Mouse (Mus musculus): ENCODE results near the gene Usp49. TPM values are rescaled to one million over a fixed set of nuclear protein-coding genes. Genes with fewer than 3 reads are reported as not detected.

The Usp49 gene
- total RNA-seq, 2 experiments from 2014 or later: 26.8 to 29.2 TPM

DNA sequence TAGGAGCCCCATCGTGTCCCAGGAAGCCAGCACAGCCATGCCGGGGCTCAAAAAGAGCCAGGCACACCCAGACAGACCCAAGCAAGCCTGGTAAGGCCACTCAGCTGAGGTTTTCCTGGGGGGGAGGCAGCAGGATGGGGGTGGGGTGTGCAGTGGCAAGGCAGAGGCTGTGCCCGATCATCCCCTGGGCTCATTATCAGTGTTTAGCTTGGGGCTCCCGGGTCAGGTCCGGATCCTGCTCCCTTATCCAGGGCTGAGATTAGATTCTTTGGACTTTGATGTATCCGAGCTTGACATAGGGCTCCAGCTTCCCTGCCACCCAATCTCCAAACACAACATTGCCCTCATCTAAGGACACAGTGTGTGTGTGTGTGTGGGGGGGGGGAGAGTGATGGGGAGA, 81.4 kb downstream of the Usp49 start:
- no peak for ATAC-seq (replicated peaks; ENCODE audit: low FRiP score, poor library complexity, severe bottlenecking)

DNA sequence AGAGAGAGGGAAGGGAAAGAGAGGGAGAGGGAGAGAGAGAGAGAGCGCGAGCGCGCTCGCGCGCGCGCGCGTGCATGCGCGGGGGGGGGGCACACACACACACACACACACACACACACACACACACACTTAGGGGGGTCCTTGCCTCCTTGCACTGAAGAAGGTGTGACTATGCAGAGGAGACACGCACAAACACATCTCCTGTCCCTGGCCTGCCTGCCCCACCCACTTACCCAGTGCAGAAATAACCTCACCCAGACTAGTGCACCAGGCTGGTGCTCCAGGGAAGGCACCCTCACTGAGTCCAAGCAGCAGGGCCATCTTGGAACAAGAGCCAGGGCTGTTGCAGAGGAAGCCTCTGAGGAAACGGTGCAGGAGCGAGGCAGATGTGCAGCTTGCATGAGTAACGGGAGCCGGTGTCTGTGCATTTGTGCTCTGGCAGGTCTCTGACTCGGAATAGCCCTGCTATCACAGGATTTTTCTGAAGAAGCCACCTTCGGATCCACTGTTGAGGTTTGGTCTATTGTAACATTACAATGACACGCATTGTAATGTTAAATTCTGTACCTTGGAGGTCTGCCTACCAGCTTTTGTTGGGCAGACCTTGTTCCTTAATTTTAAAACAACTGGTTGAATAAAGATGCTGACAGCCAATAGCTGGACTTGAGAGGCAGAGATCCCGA, 82.5 kb downstream of the Usp49 start:
- no peak for ATAC-seq (replicated peaks; ENCODE audit: low FRiP score, poor library complexity, severe bottlenecking)

DNA sequence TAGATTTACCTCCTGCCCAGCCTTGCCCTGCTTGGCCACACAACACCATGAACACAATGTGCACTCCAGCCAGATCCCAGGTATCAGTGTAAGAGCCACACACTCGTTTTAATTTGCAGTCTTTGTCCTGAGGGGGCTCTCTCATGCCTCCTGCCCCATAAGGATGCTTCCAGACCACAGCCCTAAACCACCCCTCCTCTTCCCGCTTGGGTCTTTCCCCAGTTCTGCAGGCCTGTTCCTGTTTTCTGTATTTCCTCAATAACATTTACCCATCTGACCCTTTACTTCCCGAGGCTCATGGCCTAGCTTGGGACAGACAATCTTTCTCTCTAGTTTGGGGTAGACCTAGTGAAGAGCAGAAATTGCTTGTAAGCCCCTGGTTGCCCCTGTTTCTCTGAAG, 84.5 kb downstream of the Usp49 start:
- ATAC-seq (replicated peaks; ENCODE audit: low FRiP score, poor library complexity, severe bottlenecking): no peak

DNA sequence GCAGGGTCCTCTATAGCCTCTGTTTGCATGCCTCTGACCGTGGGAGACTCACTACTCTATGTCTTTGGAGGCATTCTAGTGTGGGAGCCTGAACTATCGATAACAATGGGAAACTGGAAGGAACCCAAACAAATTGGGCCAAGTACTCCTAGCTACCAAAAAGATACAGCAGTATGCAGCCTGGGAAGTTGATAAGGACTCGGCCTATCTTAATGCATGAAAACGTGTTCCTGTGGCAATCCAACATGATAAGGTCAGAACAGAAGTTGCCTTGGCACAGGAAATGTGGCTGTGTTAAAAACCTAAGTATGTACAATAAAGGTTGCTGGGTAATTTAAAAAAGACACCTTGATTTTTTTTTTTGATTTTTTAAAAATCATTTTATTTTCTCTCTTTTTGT, 90.7 kb downstream of the Usp49 start:
- no peak for ATAC-seq (replicated peaks; ENCODE audit: low FRiP score, poor library complexity, severe bottlenecking)

DNA sequence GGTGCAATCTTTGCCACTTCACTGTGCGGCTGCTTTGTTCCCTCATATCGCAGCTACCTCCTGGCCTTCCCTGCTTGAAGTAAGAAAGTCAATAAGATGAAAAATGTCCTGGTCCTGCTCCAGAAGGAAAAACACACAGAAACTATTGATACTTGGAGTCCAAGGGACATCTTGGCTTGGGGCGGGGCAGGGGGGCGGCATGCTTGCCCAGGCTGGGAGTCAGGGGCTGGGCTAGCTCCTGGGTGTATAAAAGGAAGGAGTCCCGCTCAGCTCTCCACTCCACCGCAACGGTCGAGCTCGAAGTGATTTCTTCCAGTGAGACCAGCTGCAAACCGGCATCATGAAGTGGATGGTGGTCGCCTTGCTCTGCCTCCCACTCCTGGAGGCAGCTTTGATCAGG, 96.1 kb downstream of the Usp49 start, which contains the start of gene Pgc:
TSS of gene Pgc (plus strand) at position 277 of the 400 bp plus-strand sequence.
- no peak for ATAC-seq (replicated peaks; ENCODE audit: low FRiP score, poor library complexity, severe bottlenecking)

DNA sequence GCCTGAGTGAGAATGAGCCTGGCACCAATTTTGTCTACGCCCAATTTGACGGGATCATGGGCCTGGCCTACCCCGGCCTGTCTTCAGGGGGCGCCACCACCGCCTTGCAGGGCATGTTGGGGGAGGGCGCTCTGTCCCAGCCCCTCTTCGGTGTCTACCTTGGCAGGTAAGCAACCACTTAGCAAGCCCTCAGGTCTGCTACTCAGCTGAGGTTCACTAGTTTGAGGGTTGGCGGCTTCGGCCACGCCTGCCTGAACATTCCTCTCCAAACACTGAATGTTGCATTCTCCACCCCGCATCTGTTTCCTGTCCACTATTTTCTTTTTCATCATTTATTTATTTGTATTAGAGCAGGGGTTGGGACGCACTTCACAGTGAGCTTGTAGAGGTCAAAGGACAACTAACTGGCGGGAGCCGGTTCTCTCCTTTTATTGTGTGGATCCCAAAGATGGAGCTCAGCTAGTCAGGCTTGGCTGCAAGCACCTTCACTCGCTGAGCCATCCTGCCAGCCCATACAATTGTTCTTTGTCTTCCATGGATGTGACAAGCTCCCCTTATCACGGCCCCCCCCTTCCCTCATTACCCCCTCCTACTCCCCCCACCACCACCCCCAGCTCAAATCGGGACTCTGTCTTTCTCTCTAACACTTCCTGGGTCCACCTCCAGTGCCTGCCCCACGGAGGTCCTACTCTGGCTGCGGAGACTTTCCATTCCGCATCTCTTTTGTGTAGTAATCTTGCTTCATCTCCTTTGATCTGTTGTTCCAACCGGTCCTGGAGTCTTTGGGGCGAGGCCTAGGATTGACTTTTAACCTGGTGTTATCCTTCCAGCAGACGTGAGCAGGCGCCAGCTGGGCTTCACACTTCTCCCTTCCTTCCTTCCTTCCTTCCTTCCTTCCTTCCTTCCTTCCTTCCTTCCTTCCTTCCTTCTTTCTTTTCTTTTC, 100.4 kb downstream of the Usp49 start:
- no peak for ATAC-seq (replicated peaks; ENCODE audit: low FRiP score, poor library complexity, severe bottlenecking)

DNA sequence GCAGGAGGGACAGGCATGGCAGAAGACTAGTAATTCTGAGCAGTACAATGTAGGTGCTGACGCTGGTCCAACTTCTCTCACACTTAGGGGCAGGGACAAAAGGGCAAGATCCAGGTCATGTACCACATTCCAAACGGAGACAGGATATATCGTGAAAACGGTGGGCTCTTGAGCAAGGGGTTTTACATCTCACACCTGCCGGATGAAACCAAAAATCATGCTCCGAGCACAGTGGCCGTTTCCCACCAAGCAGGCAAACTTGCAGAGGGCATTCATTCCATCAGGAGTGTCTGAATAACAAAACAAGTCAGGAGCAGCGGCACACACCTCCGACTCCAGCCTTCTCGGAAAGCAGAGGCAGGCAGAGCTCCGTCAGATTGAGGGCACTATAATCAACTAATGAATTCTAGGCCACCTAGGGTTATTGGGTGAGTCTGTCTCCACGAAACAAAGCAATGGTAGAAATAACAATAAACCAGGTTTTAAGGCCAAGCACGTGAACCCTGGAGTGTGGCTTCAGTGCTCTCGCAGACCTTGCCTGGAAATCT, 105.1 kb downstream of the Usp49 start:
- no peak for ATAC-seq (replicated peaks; ENCODE audit: low FRiP score, poor library complexity, severe bottlenecking)

Other genes starting within 250 kb of the Usp49 start
- gene Guca1b, start 245.3 kb upstream of the Usp49 start, total RNA-seq (2015; ENCODE audit: low replicate concordance): not detected in 2 replicates
- gene Guca1b, start 245.3 kb upstream of the Usp49 start, total RNA-seq (2017; ENCODE audit: low replicate concordance): not detected in 2 replicates
- gene Guca1a, start 230.1 kb upstream of the Usp49 start, total RNA-seq (2015; ENCODE audit: low replicate concordance): 2.5 TPM in 1 of 2 replicates, not detected in the other
- gene Guca1a, start 230.1 kb upstream of the Usp49 start, total RNA-seq (2017; ENCODE audit: low replicate concordance): not detected in 2 replicates
- 1.4 TPM in 1 of 2 replicates, not detected in the other for gene AI661453, start 194.1 kb upstream of the Usp49 start, total RNA-seq (2015; ENCODE audit: low replicate concordance)
- not detected in 2 replicates for gene AI661453, start 194.1 kb upstream of the Usp49 start, total RNA-seq (2017; ENCODE audit: low replicate concordance)
- not detected in 2 replicates for gene 1700001C19Rik, start 193.3 kb upstream of the Usp49 start, total RNA-seq (2015; ENCODE audit: low replicate concordance)
- not detected in 2 replicates for gene 1700001C19Rik, start 193.3 kb upstream of the Usp49 start, total RNA-seq (2017; ENCODE audit: low replicate concordance)
- gene Taf8, start 128.4 kb upstream of the Usp49 start, total RNA-seq (2015; ENCODE audit: low replicate concordance): 35.6 and 71.4 TPM in 2 replicates
- gene Taf8, start 128.4 kb upstream of the Usp49 start, total RNA-seq (2017; ENCODE audit: low replicate concordance): 54.4 and 71.9 TPM in 2 replicates
- gene Ccnd3, start 125.6 kb upstream of the Usp49 start, total RNA-seq (2015; ENCODE audit: low replicate concordance): 360 and 366 TPM in 2 replicates
- gene Ccnd3, start 125.6 kb upstream of the Usp49 start, total RNA-seq (2017; ENCODE audit: low replicate concordance): 181 and 222 TPM in 2 replicates
- gene Bysl, start 19.2 kb upstream of the Usp49 start, total RNA-seq (2015; ENCODE audit: low replicate concordance): 5.9 and 8.3 TPM in 2 replicates
- gene Bysl, start 19.2 kb upstream of the Usp49 start, total RNA-seq (2017; ENCODE audit: low replicate concordance): 8.4 and 10.4 TPM in 2 replicates
- 28.1 and 37.8 TPM in 2 replicates for gene Med20, start 19.1 kb upstream of the Usp49 start, total RNA-seq (2015; ENCODE audit: low replicate concordance)
- 36.5 and 63.2 TPM in 2 replicates for gene Med20, start 19.1 kb upstream of the Usp49 start, total RNA-seq (2017; ENCODE audit: low replicate concordance)
- gene Gm20517, start 19.1 kb upstream of the Usp49 start, total RNA-seq (2015; ENCODE audit: low replicate concordance): 11.5 and 13.8 TPM in 2 replicates
- 9.5 and 18.9 TPM in 2 replicates for gene Gm20517, start 19.1 kb upstream of the Usp49 start, total RNA-seq (2017; ENCODE audit: low replicate concordance)
- 44.7 and 48.6 TPM in 2 replicates for gene Tomm6, start 57.7 kb downstream of the Usp49 start, total RNA-seq (2015; ENCODE audit: low replicate concordance)
- 2.1 and 3.5 TPM in 2 replicates for gene Tomm6, start 57.7 kb downstream of the Usp49 start, total RNA-seq (2017; ENCODE audit: low replicate concordance)
- not detected in 2 replicates for gene Frs3, start 58.3 kb downstream of the Usp49 start, total RNA-seq (2015; ENCODE audit: low replicate concordance)
- gene Frs3, start 58.3 kb downstream of the Usp49 start, total RNA-seq (2017; ENCODE audit: low replicate concordance): not detected in 2 replicates
- gene Gm21981, start 63.8 kb downstream of the Usp49 start, total RNA-seq (2015; ENCODE audit: low replicate concordance): not detected in 2 replicates
- gene Gm21981, start 63.8 kb downstream of the Usp49 start, total RNA-seq (2017; ENCODE audit: low replicate concordance): not detected in 2 replicates
- not detected in 2 replicates for gene Prickle4, start 64.0 kb downstream of the Usp49 start, total RNA-seq (2015; ENCODE audit: low replicate concordance)
- gene Prickle4, start 64.0 kb downstream of the Usp49 start, total RNA-seq (2017; ENCODE audit: low replicate concordance): not detected in 2 replicates
- gene Pgc, start 96.2 kb downstream of the Usp49 start, total RNA-seq (2015; ENCODE audit: low replicate concordance): not detected in 2 replicates
- not detected in 2 replicates for gene Pgc, start 96.2 kb downstream of the Usp49 start, total RNA-seq (2017; ENCODE audit: low replicate concordance)
- gene Tfeb, start 106.3 kb downstream of the Usp49 start, total RNA-seq (2015; ENCODE audit: low replicate concordance): 9.0 and 13.0 TPM in 2 replicates
- gene Tfeb, start 106.3 kb downstream of the Usp49 start, total RNA-seq (2017; ENCODE audit: low replicate concordance): 0.23 and 5.4 TPM in 2 replicates
- not detected in 2 replicates for gene Mdfi, start 204.0 kb downstream of the Usp49 start, total RNA-seq (2015; ENCODE audit: low replicate concordance)
- not detected in 2 replicates for gene Mdfi, start 204.0 kb downstream of the Usp49 start, total RNA-seq (2017; ENCODE audit: low replicate concordance)